Mouse (Mus musculus): ENCODE data around the gene Cpxm2. TPM values are rescaled to one million over a fixed set of nuclear protein-coding genes. Genes with fewer than 3 reads are reported as not detected.

Cpxm2 gene
- total RNA-seq, 2 experiments from 2014 or later, result 1.7 to 1.8 TPM

- no peak for DNase-seq (ENCODE audit: low spot score in 2 of 2)
Measured at GRCm38 (mm10) chr7:132153725-132154147, 803 bp downstream of the Cpxm2 start.

- no peak for DNase-seq (ENCODE audit: low spot score in 2 of 2)
Measured at GRCm38 (mm10) chr7:132145227-132145800, 9.2 kb downstream of the Cpxm2 start.

GRCm38 (mm10) chr7:132128687-132129086, 25.9 kb downstream of the Cpxm2 start:
- no peak for DNase-seq (ENCODE audit: low spot score in 2 of 2)

- no peak for DNase-seq (ENCODE audit: low spot score in 2 of 2)
Measured at GRCm38 (mm10) chr7:132124948-132125347, 29.6 kb downstream of the Cpxm2 start.

GRCm38 (mm10) chr7:132123211-132123610, 31.3 kb downstream of the Cpxm2 start:
- DNase-seq (ENCODE audit: low spot score in 2 of 2), result no peak

- DNase-seq (ENCODE audit: low spot score in 2 of 2), result no peak
Measured at GRCm38 (mm10) chr7:132119817-132120216, 34.7 kb downstream of the Cpxm2 start.

GRCm38 (mm10) chr7:132111770-132112169, 42.8 kb downstream of the Cpxm2 start:
- no peak for DNase-seq (ENCODE audit: low spot score in 2 of 2)

- DNase-seq (ENCODE audit: low spot score in 2 of 2), result no peak
Measured at GRCm38 (mm10) chr7:132110308-132110707, 44.2 kb downstream of the Cpxm2 start.

- DNase-seq (ENCODE audit: low spot score in 2 of 2), result no peak
Measured at GRCm38 (mm10) chr7:132106891-132107290, 47.6 kb downstream of the Cpxm2 start.

- DNase-seq (ENCODE audit: low spot score in 2 of 2), result no peak
Measured at GRCm38 (mm10) chr7:132105326-132105725, 49.2 kb downstream of the Cpxm2 start.

- no peak for DNase-seq (ENCODE audit: low spot score in 2 of 2)
Measured at GRCm38 (mm10) chr7:132098441-132098840, 56.1 kb downstream of the Cpxm2 start.

- DNase-seq (ENCODE audit: low spot score in 2 of 2), result no peak
Measured at GRCm38 (mm10) chr7:132094666-132095065, 59.9 kb downstream of the Cpxm2 start.

- DNase-seq (ENCODE audit: low spot score in 2 of 2), result no peak
Measured at GRCm38 (mm10) chr7:132091551-132091950, 63.0 kb downstream of the Cpxm2 start.

GRCm38 (mm10) chr7:132088606-132089005, 65.9 kb downstream of the Cpxm2 start:
- no peak for DNase-seq (ENCODE audit: low spot score in 2 of 2)

- no peak for DNase-seq (ENCODE audit: low spot score in 2 of 2)
Measured at GRCm38 (mm10) chr7:132088181-132088580, 66.4 kb downstream of the Cpxm2 start.

GRCm38 (mm10) chr7:132075825-132076224, 78.7 kb downstream of the Cpxm2 start:
- no peak for DNase-seq (ENCODE audit: low spot score in 2 of 2)

GRCm38 (mm10) chr7:132074503-132074902, 80.0 kb downstream of the Cpxm2 start:
- no peak for DNase-seq (ENCODE audit: low spot score in 2 of 2)

GRCm38 (mm10) chr7:132070877-132071625, 83.5 kb downstream of the Cpxm2 start:
- no peak for DNase-seq (ENCODE audit: low spot score in 2 of 2)

GRCm38 (mm10) chr7:132067951-132068350, 86.6 kb downstream of the Cpxm2 start:
- DNase-seq (ENCODE audit: low spot score in 2 of 2), result no peak

GRCm38 (mm10) chr7:132067511-132067910, 87.0 kb downstream of the Cpxm2 start:
- no peak for DNase-seq (ENCODE audit: low spot score in 2 of 2)

- no peak for DNase-seq (ENCODE audit: low spot score in 2 of 2)
Measured at GRCm38 (mm10) chr7:132060116-132060515, 94.4 kb downstream of the Cpxm2 start.

GRCm38 (mm10) chr7:132056565-132056964, 98.0 kb downstream of the Cpxm2 start:
- DNase-seq (ENCODE audit: low spot score in 2 of 2), result no peak

- DNase-seq (ENCODE audit: low spot score in 2 of 2), result no peak
Measured at GRCm38 (mm10) chr7:132046662-132047061, 107.9 kb downstream of the Cpxm2 start.
